Mouse (Mus musculus): Measurements from ENCODE around the gene Rcsd1. TPM values are rescaled to one million over a fixed set of nuclear protein-coding genes. Genes with fewer than 3 reads are reported as not detected.

Gene Rcsd1
- 88.6 and 94.0 TPM in 2 replicates for total RNA-seq (2014; rRNA removed; ENCODE audit: low replicate concordance)
- polyA plus RNA-seq (2015; fragmentation: Nextera tagmentation; extraction: Ambion mirVana): 103 and 116 TPM in 2 replicates

GRCm38 (mm10) chr1:165709629-165710256, at the start of gene Rcsd1:
Rcsd1 (minus strand) TSS chr1:165709757.
- H3K27ac ChIP-seq (ENCODE audit: low read depth): peak within 1 kb of the TSS; percentile 96
- peak within 1 kb of the TSS; percentile 96; the same call in 1 of the 2 replicates for H3K9ac ChIP-seq (replicated peaks; ENCODE audit: low read depth, low read length)
- no peaks in the 10 kb centered on the region for H3K27me3 ChIP-seq (ENCODE audit: control insufficient read depth, insufficient read depth, low read length)
- H3K4me2 ChIP-seq (ENCODE audit: low read depth, low read length): peak within 1 kb of the TSS; percentile 78
- no peaks in the 10 kb centered on the region for H3K9me3 ChIP-seq (replicated peaks; ENCODE audit: control insufficient read depth, low read length)
- H3K4me3 ChIP-seq (ENCODE audit: low read depth, low read length): peak within 1 kb of the TSS; percentile 90
- peaks cover 34% of the 10 kb centered on the region for H3K4me1 ChIP-seq (ENCODE audit: control insufficient read depth, insufficient read depth)
- TF ChIP-seq EP300 (IDR thresholded peaks at IDR 0.05; ENCODE audit: low read depth) (no peak), CTCF (IDR thresholded peaks at IDR 0.05; ENCODE audit: low read depth) (no peak)
- no peak for DNase-seq (ENCODE audit: low spot score)
- WGBS: 42% methylated on average over 5 of the region's 5 CpGs
- no peak for ATAC-seq (ENCODE audit: insufficient read depth, low read depth)
- H3K36me3 ChIP-seq (replicated peaks; ENCODE audit: control insufficient read depth, insufficient read depth, low read length): no peaks in the 10 kb centered on the region

GRCm38 (mm10) chr1:165755194-165755593, 45.6 kb upstream of the Rcsd1 start:
- no peak for DNase-seq (ENCODE audit: low spot score)
- no peaks in the 10 kb centered on the region for H3K9me3 ChIP-seq (replicated peaks; ENCODE audit: control insufficient read depth, low read length)
- H3K4me1 ChIP-seq (ENCODE audit: control insufficient read depth, insufficient read depth): peaks cover 19% of the 10 kb centered on the region; the same call in 1 of the 2 replicates
- no peak for TF ChIP-seq CTCF (IDR thresholded peaks at IDR 0.05; ENCODE audit: low read depth)
- no peak for TF ChIP-seq EP300 (IDR thresholded peaks at IDR 0.05; ENCODE audit: low read depth)
- no peak for ATAC-seq (ENCODE audit: insufficient read depth, low read depth)
- H3K4me2 ChIP-seq (ENCODE audit: low read depth, low read length): no peak overlapping the region
- H3K9ac ChIP-seq (replicated peaks; ENCODE audit: low read depth, low read length): no peak overlapping the region
- H3K4me3 ChIP-seq (ENCODE audit: low read depth, low read length): no peak overlapping the region
- H3K27me3 ChIP-seq (ENCODE audit: control insufficient read depth, insufficient read depth, low read length): no peaks in the 10 kb centered on the region
- no peaks in the 10 kb centered on the region for H3K36me3 ChIP-seq (replicated peaks; ENCODE audit: control insufficient read depth, insufficient read depth, low read length)
- 35% methylated on average over 4 of the region's 4 CpGs for WGBS
- H3K27ac ChIP-seq (ENCODE audit: low read depth): no peak overlapping the region

GRCm38 (mm10) chr1:165754205-165754604, 44.6 kb upstream of the Rcsd1 start:
- 85% methylated on average over 6 of the region's 6 CpGs for WGBS
- DNase-seq (ENCODE audit: low spot score) (no peak), ATAC-seq (ENCODE audit: insufficient read depth, low read depth) (no peak)
- Histone ChIP-seq H3K4me1 (ENCODE audit: control insufficient read depth, insufficient read depth) (peaks cover 20% of the 10 kb centered on the region; the same call in 1 of the 2 replicates), H3K27ac (ENCODE audit: low read depth) (no peak overlapping the region), H3K9me3 (replicated peaks; ENCODE audit: control insufficient read depth, low read length) (no peaks in the 10 kb centered on the region), H3K36me3 (replicated peaks; ENCODE audit: control insufficient read depth, insufficient read depth, low read length) (no peaks in the 10 kb centered on the region), H3K4me3 (ENCODE audit: low read depth, low read length) (no peak overlapping the region), H3K4me2 (ENCODE audit: low read depth, low read length) (no peak overlapping the region), H3K27me3 (ENCODE audit: control insufficient read depth, insufficient read depth, low read length) (no peaks in the 10 kb centered on the region), H3K9ac (replicated peaks; ENCODE audit: low read depth, low read length) (no peak overlapping the region)
- TF ChIP-seq EP300 (IDR thresholded peaks at IDR 0.05; ENCODE audit: low read depth): no peak
- no peak for TF ChIP-seq CTCF (IDR thresholded peaks at IDR 0.05; ENCODE audit: low read depth)

GRCm38 (mm10) chr1:165751838-165752237, 42.3 kb upstream of the Rcsd1 start:
- DNase-seq (ENCODE audit: low spot score) (no peak), ATAC-seq (ENCODE audit: insufficient read depth, low read depth) (no peak)
- Histone ChIP-seq H3K36me3 (replicated peaks; ENCODE audit: control insufficient read depth, insufficient read depth, low read length) (no peaks in the 10 kb centered on the region), H3K4me2 (ENCODE audit: low read depth, low read length) (no peak overlapping the region), H3K4me3 (ENCODE audit: low read depth, low read length) (no peak overlapping the region), H3K27ac (ENCODE audit: low read depth) (no peak overlapping the region), H3K27me3 (ENCODE audit: control insufficient read depth, insufficient read depth, low read length) (no peaks in the 10 kb centered on the region), H3K4me1 (ENCODE audit: control insufficient read depth, insufficient read depth) (peaks cover 20% of the 10 kb centered on the region; the same call in 1 of the 2 replicates), H3K9me3 (replicated peaks; ENCODE audit: control insufficient read depth, low read length) (no peaks in the 10 kb centered on the region), H3K9ac (replicated peaks; ENCODE audit: low read depth, low read length) (no peak overlapping the region)
- 75% methylated on average over 5 of the region's 5 CpGs for WGBS
- TF ChIP-seq CTCF (IDR thresholded peaks at IDR 0.05; ENCODE audit: low read depth) (no peak), EP300 (IDR thresholded peaks at IDR 0.05; ENCODE audit: low read depth) (no peak)

- Histone ChIP-seq H3K27ac (ENCODE audit: low read depth) (no peak overlapping the region), H3K36me3 (replicated peaks; ENCODE audit: control insufficient read depth, insufficient read depth, low read length) (no peaks in the 10 kb centered on the region), H3K27me3 (ENCODE audit: control insufficient read depth, insufficient read depth, low read length) (no peaks in the 10 kb centered on the region), H3K4me1 (ENCODE audit: control insufficient read depth, insufficient read depth) (peaks cover 20% of the 10 kb centered on the region; the same call in 1 of the 2 replicates), H3K9me3 (replicated peaks; ENCODE audit: control insufficient read depth, low read length) (no peaks in the 10 kb centered on the region), H3K4me2 (ENCODE audit: low read depth, low read length) (no peak overlapping the region), H3K4me3 (ENCODE audit: low read depth, low read length) (no peak overlapping the region), H3K9ac (replicated peaks; ENCODE audit: low read depth, low read length) (no peak overlapping the region)
- no peak for DNase-seq (ENCODE audit: low spot score)
- TF ChIP-seq CTCF (IDR thresholded peaks at IDR 0.05; ENCODE audit: low read depth) (no peak), EP300 (IDR thresholded peaks at IDR 0.05; ENCODE audit: low read depth) (no peak)
- ATAC-seq (ENCODE audit: insufficient read depth, low read depth): no peak
These were observed 41.6 kb upstream of the Rcsd1 start for GRCm38 (mm10) chr1:165751142-165751541.
